Mouse (Mus musculus): ENCODE results near the gene Gm39115.

DNA sequence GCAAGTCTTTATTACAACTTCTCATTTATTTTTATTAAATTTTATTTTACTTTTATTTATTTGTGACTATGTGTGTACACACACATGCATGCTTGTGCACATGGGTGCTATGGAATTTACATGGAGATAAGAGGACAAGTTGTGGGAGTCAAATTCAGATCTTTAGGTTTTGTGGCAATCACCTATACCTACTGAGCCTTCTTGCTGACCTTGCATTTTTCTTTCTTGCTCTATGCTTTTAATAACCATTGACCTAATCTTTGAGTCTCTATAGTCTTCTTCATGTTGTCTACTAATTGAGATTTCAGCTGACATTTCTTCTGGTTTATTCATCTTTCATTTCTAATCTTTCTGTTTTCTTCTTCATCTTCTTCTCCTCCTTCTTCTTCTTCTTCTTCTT, 12.8 kb upstream of the Gm39115 start:
- TF ChIP-seq CTCF (IDR thresholded peaks at IDR 0.05 in 2 of 3, conservative IDR thresholded peaks at IDR 0.05 in 1 of 3; ENCODE audit: control insufficient read depth in 1 of 3, insufficient read depth in 1 of 3, low read depth in 2 of 3, low read length in 3 of 3, poor library complexity in 1 of 3, severe bottlenecking in 1 of 3) (no peak), MEF2A (IDR thresholded peaks at IDR 0.05; ENCODE audit: extremely low read depth, insufficient replicate concordance, low read depth, low read length, poor library complexity, severe bottlenecking) (no peak), ETS1 (IDR thresholded peaks at IDR 0.05; ENCODE audit: low read depth, low read length) (no peak), EP300 (IDR thresholded peaks at IDR 0.05; ENCODE audit: low read depth in 1 of 2, low read length in 2 of 2) (no peak)

All from MEL (cell line).